Mouse (Mus musculus): ENCODE results near the gene Slc9a9.

DNA sequence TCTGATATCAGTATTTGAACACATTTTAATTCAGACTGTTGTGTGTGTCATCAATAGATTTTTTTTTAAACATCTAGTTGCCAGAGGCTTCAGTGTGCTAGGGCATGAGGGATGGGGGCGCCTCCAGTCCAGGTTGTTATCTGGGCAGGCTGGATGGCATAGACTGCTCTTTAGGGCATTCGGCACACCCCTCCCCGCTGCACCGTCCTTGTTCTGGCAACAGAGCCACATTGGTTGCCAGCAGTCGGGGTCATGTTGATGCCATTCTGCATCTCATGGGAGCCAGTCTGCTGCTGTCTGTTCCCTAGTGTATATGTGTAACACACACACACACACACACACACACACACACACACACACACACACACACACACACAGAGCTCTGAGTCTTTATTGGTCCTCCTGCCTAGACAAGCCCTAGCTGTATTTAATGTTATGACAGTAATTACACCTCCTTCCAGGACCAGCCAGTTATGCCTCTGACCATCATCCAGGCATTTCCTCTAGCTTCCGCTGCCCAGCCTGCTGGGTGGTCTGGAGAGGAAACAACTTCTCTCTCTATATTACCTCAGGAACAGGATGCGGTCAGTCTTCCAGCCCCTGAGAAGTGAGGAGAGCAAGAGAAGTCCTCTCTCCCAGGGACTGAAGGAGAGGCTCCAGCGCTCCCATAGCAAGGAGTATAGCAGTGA is 63.0 kb downstream of the Slc9a9 start:
- TF ChIP-seq CTCF (IDR thresholded peaks at IDR 0.05 in 2 of 3, conservative IDR thresholded peaks at IDR 0.05 in 1 of 3; ENCODE audit: control insufficient read depth in 1 of 3, insufficient read depth in 1 of 3, low read depth in 2 of 3, low read length in 3 of 3, poor library complexity in 1 of 3, severe bottlenecking in 1 of 3): no peak
- no peak for TF ChIP-seq USF1 (IDR thresholded peaks at IDR 0.05; ENCODE audit: low read depth, low read length)
- no peak for TF ChIP-seq POLR2A (IDR thresholded peaks at IDR 0.05; ENCODE audit: control insufficient read depth in 1 of 2, insufficient read depth in 1 of 2, low read depth in 1 of 2, low read length in 2 of 2, poor library complexity in 1 of 2)
- TF ChIP-seq ETS1 (IDR thresholded peaks at IDR 0.05; ENCODE audit: low read depth, low read length): no peak
- TF ChIP-seq NRF1 (IDR thresholded peaks at IDR 0.05; ENCODE audit: insufficient read depth, low read depth, low read length, poor library complexity, severe bottlenecking): no peak
- no peak for TF ChIP-seq MAX (IDR thresholded peaks at IDR 0.05; ENCODE audit: low read length)
- TF ChIP-seq GATA1 (IDR thresholded peaks at IDR 0.05; ENCODE audit: low read depth, low read length): no peak

Measured in MEL (cell line).